Mouse (Mus musculus): ENCODE results near the gene Eif4e1b. TPM values are rescaled to one million over a fixed set of nuclear protein-coding genes. Genes with fewer than 3 reads are reported as not detected.

Eif4e1b gene
- polyA plus RNA-seq, 1 experiment from 2014 or later = not detected

GRCm38 (mm10) chr13:54794843-54795242, 11.0 kb downstream of the Eif4e1b start:
- H3K9me3 ChIP-seq (ENCODE audit: control insufficient read depth, low read length) = no peaks in the 10 kb centered on the region
- no peak overlapping the region for H3K4me2 ChIP-seq (ENCODE audit: low read length)
- peaks cover 7% of the 10 kb centered on the region; the same call in 1 of the 2 replicates for H3K4me1 ChIP-seq (replicated peaks; ENCODE audit: control insufficient read depth, insufficient read depth, low read length)
- no peaks in the 10 kb centered on the region for H3K36me3 ChIP-seq (ENCODE audit: control insufficient read depth, insufficient read depth)
- H3K4me3 ChIP-seq (replicated peaks; ENCODE audit: low read length) = no peak overlapping the region
- no peak for ATAC-seq
- H3K27me3 ChIP-seq (replicated peaks; ENCODE audit: control insufficient read depth, insufficient read depth, low read length) = peaks cover 8% of the 10 kb centered on the region; the same call in 1 of the 2 replicates
- no peak overlapping the region for H3K27ac ChIP-seq (ENCODE audit: low read length)
- WGBS = 44% methylated on average over 5 of the region's 5 CpGs
- no peak overlapping the region for H3K9ac ChIP-seq (replicated peaks; ENCODE audit: low read depth, low read length)

GRCm38 (mm10) chr13:54797356-54797755, 13.6 kb downstream of the Eif4e1b start:
- no peak overlapping the region for H3K4me2 ChIP-seq (ENCODE audit: low read length)
- 0 out of 2 replicates have a peak, but pooled peaks cover under 1% of the 10 kb centered on the region for H3K27me3 ChIP-seq (replicated peaks; ENCODE audit: control insufficient read depth, insufficient read depth, low read length)
- no peaks in the 10 kb centered on the region for H3K36me3 ChIP-seq (ENCODE audit: control insufficient read depth, insufficient read depth)
- no peak for ATAC-seq
- H3K9me3 ChIP-seq (ENCODE audit: control insufficient read depth, low read length) = no peaks in the 10 kb centered on the region
- WGBS = 40% methylated on average over 4 of the region's 4 CpGs
- no peak overlapping the region for H3K27ac ChIP-seq (ENCODE audit: low read length)
- peaks cover 2% of the 10 kb centered on the region; the same call in 1 of the 2 replicates for H3K4me1 ChIP-seq (replicated peaks; ENCODE audit: control insufficient read depth, insufficient read depth, low read length)
- H3K9ac ChIP-seq (replicated peaks; ENCODE audit: low read depth, low read length) = no peak overlapping the region
- H3K4me3 ChIP-seq (replicated peaks; ENCODE audit: low read length) = no peak overlapping the region

GRCm38 (mm10) chr13:54797861-54798643, 14.3 kb downstream of the Eif4e1b start:
- H3K9me3 ChIP-seq (ENCODE audit: control insufficient read depth, low read length) = no peaks in the 10 kb centered on the region
- 80% methylated on average over 16 of the region's 16 CpGs for WGBS
- H3K4me1 ChIP-seq (replicated peaks; ENCODE audit: control insufficient read depth, insufficient read depth, low read length) = peaks cover 2% of the 10 kb centered on the region; the same call in 1 of the 2 replicates
- no peaks in the 10 kb centered on the region for H3K36me3 ChIP-seq (ENCODE audit: control insufficient read depth, insufficient read depth)
- no peak overlapping the region for H3K4me3 ChIP-seq (replicated peaks; ENCODE audit: low read length)
- no peak overlapping the region for H3K9ac ChIP-seq (replicated peaks; ENCODE audit: low read depth, low read length)
- no peak for ATAC-seq
- H3K27ac ChIP-seq (ENCODE audit: low read length) = no peak overlapping the region
- no peaks in the 10 kb centered on the region for H3K27me3 ChIP-seq (replicated peaks; ENCODE audit: control insufficient read depth, insufficient read depth, low read length)
- H3K4me2 ChIP-seq (ENCODE audit: low read length) = no peak overlapping the region

- Histone ChIP-seq H3K4me3 (replicated peaks; ENCODE audit: low read length) (no peak overlapping the region), H3K27ac (ENCODE audit: low read length) (no peak overlapping the region), H3K9me3 (ENCODE audit: control insufficient read depth, low read length) (no peaks in the 10 kb centered on the region), H3K4me1 (replicated peaks; ENCODE audit: control insufficient read depth, insufficient read depth, low read length) (peaks cover 2% of the 10 kb centered on the region; the same call in 1 of the 2 replicates), H3K36me3 (ENCODE audit: control insufficient read depth, insufficient read depth) (no peaks in the 10 kb centered on the region), H3K4me2 (ENCODE audit: low read length) (no peak overlapping the region), H3K27me3 (replicated peaks; ENCODE audit: control insufficient read depth, insufficient read depth, low read length) (no peaks in the 10 kb centered on the region), H3K9ac (replicated peaks; ENCODE audit: low read depth, low read length) (no peak overlapping the region)
- ATAC-seq = no peak
- 73% methylated on average over 10 of the region's 10 CpGs for WGBS
Measured at GRCm38 (mm10) chr13:54798740-54799139, 14.9 kb downstream of the Eif4e1b start.

- Histone ChIP-seq H3K4me3 (replicated peaks; ENCODE audit: low read length) (no peak overlapping the region), H3K27ac (ENCODE audit: low read length) (no peak overlapping the region), H3K36me3 (ENCODE audit: control insufficient read depth, insufficient read depth) (no peaks in the 10 kb centered on the region), H3K4me1 (replicated peaks; ENCODE audit: control insufficient read depth, insufficient read depth, low read length) (0 out of 2 replicates have a peak, but pooled peaks cover 2% of the 10 kb centered on the region), H3K4me2 (ENCODE audit: low read length) (peak overlapping the region; percentile 30), H3K27me3 (replicated peaks; ENCODE audit: control insufficient read depth, insufficient read depth, low read length) (no peaks in the 10 kb centered on the region), H3K9me3 (ENCODE audit: control insufficient read depth, low read length) (no peaks in the 10 kb centered on the region), H3K9ac (replicated peaks; ENCODE audit: low read depth, low read length) (no peak overlapping the region)
- WGBS = 22% methylated on average over 9 of the region's 9 CpGs
- ATAC-seq = peak; percentile 54
Measured at GRCm38 (mm10) chr13:54799701-54800100, 15.9 kb downstream of the Eif4e1b start.

GRCm38 (mm10) chr13:54800206-54800605, 16.4 kb downstream of the Eif4e1b start:
- Histone ChIP-seq H3K9ac (replicated peaks; ENCODE audit: low read depth, low read length) (no peak overlapping the region), H3K27ac (ENCODE audit: low read length) (no peak overlapping the region), H3K4me2 (ENCODE audit: low read length) (no peak overlapping the region), H3K4me1 (replicated peaks; ENCODE audit: control insufficient read depth, insufficient read depth, low read length) (0 out of 2 replicates have a peak, but pooled peaks cover 2% of the 10 kb centered on the region), H3K36me3 (ENCODE audit: control insufficient read depth, insufficient read depth) (no peaks in the 10 kb centered on the region), H3K27me3 (replicated peaks; ENCODE audit: control insufficient read depth, insufficient read depth, low read length) (no peaks in the 10 kb centered on the region), H3K4me3 (replicated peaks; ENCODE audit: low read length) (no peak overlapping the region), H3K9me3 (ENCODE audit: control insufficient read depth, low read length) (no peaks in the 10 kb centered on the region)
- no peak for ATAC-seq
- WGBS = 59% methylated on average over 4 of the region's 4 CpGs

GRCm38 (mm10) chr13:54803010-54803409, 19.2 kb downstream of the Eif4e1b start:
- Histone ChIP-seq H3K36me3 (ENCODE audit: control insufficient read depth, insufficient read depth) (no peaks in the 10 kb centered on the region), H3K27me3 (replicated peaks; ENCODE audit: control insufficient read depth, insufficient read depth, low read length) (no peaks in the 10 kb centered on the region), H3K9me3 (ENCODE audit: control insufficient read depth, low read length) (no peaks in the 10 kb centered on the region), H3K4me3 (replicated peaks; ENCODE audit: low read length) (no peak overlapping the region), H3K9ac (replicated peaks; ENCODE audit: low read depth, low read length) (no peak overlapping the region), H3K4me1 (replicated peaks; ENCODE audit: control insufficient read depth, insufficient read depth, low read length) (0 out of 2 replicates have a peak, but pooled peaks cover 2% of the 10 kb centered on the region), H3K27ac (ENCODE audit: low read length) (no peak overlapping the region), H3K4me2 (ENCODE audit: low read length) (no peak overlapping the region)
- ATAC-seq = no peak
- 82% methylated on average over 6 of the region's 6 CpGs for WGBS

- Histone ChIP-seq H3K9ac (replicated peaks; ENCODE audit: low read depth, low read length) (no peak overlapping the region), H3K4me3 (replicated peaks; ENCODE audit: low read length) (no peak overlapping the region), H3K36me3 (ENCODE audit: control insufficient read depth, insufficient read depth) (no peaks in the 10 kb centered on the region), H3K9me3 (ENCODE audit: control insufficient read depth, low read length) (no peaks in the 10 kb centered on the region), H3K27me3 (replicated peaks; ENCODE audit: control insufficient read depth, insufficient read depth, low read length) (no peaks in the 10 kb centered on the region), H3K4me2 (ENCODE audit: low read length) (no peak overlapping the region), H3K27ac (ENCODE audit: low read length) (no peak overlapping the region), H3K4me1 (replicated peaks; ENCODE audit: control insufficient read depth, insufficient read depth, low read length) (no peaks in the 10 kb centered on the region)
- WGBS = 36% methylated on average over 21 of the region's 21 CpGs
- ATAC-seq = no peak
Measured at GRCm38 (mm10) chr13:54805134-54805838, 21.5 kb downstream of the Eif4e1b start.

- Histone ChIP-seq H3K9ac (replicated peaks; ENCODE audit: low read depth, low read length) (no peak overlapping the region), H3K36me3 (ENCODE audit: control insufficient read depth, insufficient read depth) (no peaks in the 10 kb centered on the region), H3K9me3 (ENCODE audit: control insufficient read depth, low read length) (0 out of 2 replicates have a peak, but pooled peaks cover 2% of the 10 kb centered on the region), H3K4me3 (replicated peaks; ENCODE audit: low read length) (no peak overlapping the region), H3K27ac (ENCODE audit: low read length) (no peak overlapping the region), H3K27me3 (replicated peaks; ENCODE audit: control insufficient read depth, insufficient read depth, low read length) (no peaks in the 10 kb centered on the region), H3K4me2 (ENCODE audit: low read length) (no peak overlapping the region), H3K4me1 (replicated peaks; ENCODE audit: control insufficient read depth, insufficient read depth, low read length) (no peaks in the 10 kb centered on the region)
- 13% methylated on average over 13 of the region's 13 CpGs for WGBS
- no peak for ATAC-seq
Measured at GRCm38 (mm10) chr13:54806434-54806976, 22.7 kb downstream of the Eif4e1b start.
